Mouse (Mus musculus) lung, adult 2 months (tissue): ENCODE results near the gene Fndc9.

Source experiments
- CTCF ChIP-seq: fragments of 200-500 bp; IDR thresholded peaks from 2 replicates; pipeline ENCODE4 v1.5.1; 2011; ENCODE audit warnings: mild to moderate bottlenecking, low read length, control low read depth; ENCODE audit not compliant: insufficient read depth
- POLR2A ChIP-seq: fragments of 200-500 bp; IDR thresholded peaks from 2 replicates; pipeline ENCODE4 v1.6.1; 2011; ENCODE audit warnings: low read depth, mild to moderate bottlenecking, control low read depth, low read length, borderline replicate concordance; ENCODE audit errors: extremely low read depth

- no peak for TF ChIP-seq CTCF
- TF ChIP-seq POLR2A: no peak
Observed at GRCm38 (mm10) chr11:46241150-46241673, 5.9 kb downstream of the Fndc9 start.
